Mouse (Mus musculus) layer of hippocampus, adult 2 months (tissue): Measurements from ENCODE around the gene Ankrd52. TPM values are rescaled to one million over a fixed set of nuclear protein-coding genes. Genes with fewer than 3 reads are reported as not detected.

Experiments
- DNase-seq, 2 experiments: peaks; one replicate each; pipeline ENCODE4 v3.0.0; 2022; ENCODE audit warnings: low spot score in 2 of 2
- H3K27ac ChIP-seq: fragments of 200-600 bp; 2 replicates; pipeline ENCODE4 v1.8.1; 2022
- H3K4me3 ChIP-seq: fragments of 200-600 bp; 2 replicates; pipeline ENCODE4 v1.8.1; 2022; ENCODE audit warnings: mild to moderate bottlenecking
- CTCF ChIP-seq: fragments of 200-600 bp; conservative IDR thresholded peaks from 2 replicates; pipeline ENCODE4 v1.8.1; 2022; ENCODE audit warnings: antibody characterized with exemption, mild to moderate bottlenecking, moderate library complexity
- total RNA-seq, 2 experiments: library from RNA; stranded (reverse); gene quantifications; 2 replicates each; pipeline ENCODE4 v1.2.3; 2021

Ankrd52 gene
- total RNA-seq, 2 experiments from 2014 or later = 50.6 to 51.6 TPM

GRCm38 (mm10) chr10:128372989-128373748 is 3.7 kb upstream of the Ankrd52 start:
- no peak for TF ChIP-seq CTCF
- no peak for DNase-seq
- Histone ChIP-seq H3K4me3 (no peak overlapping the region), H3K27ac (no peak overlapping the region)

- no peak for DNase-seq
- H3K27ac ChIP-seq = no peak overlapping the region
- peak; percentile 58 for TF ChIP-seq CTCF
- no peak overlapping the region for H3K4me3 ChIP-seq
Measured at GRCm38 (mm10) chr10:128374393-128374792, 2.5 kb upstream of the Ankrd52 start.

- Histone ChIP-seq H3K4me3 (peak overlapping the region; percentile 70), H3K27ac (peak overlapping the region; percentile 99)
- DNase-seq = no peak
- TF ChIP-seq CTCF = no peak
Measured at GRCm38 (mm10) chr10:128376099-128376454, 838 bp upstream of the Ankrd52 start.

GRCm38 (mm10) chr10:128377222-128377939 is 466 bp downstream of the Ankrd52 start:
- peak overlapping the region; percentile 99 for H3K27ac ChIP-seq
- peak overlapping the region; percentile 83 for H3K4me3 ChIP-seq
- 0 out of 2 replicates have a peak, but pooled peaks have one; percentile 5 for TF ChIP-seq CTCF
- DNase-seq = peak in 1 of 2 experiments; percentile 44

- H3K4me3 ChIP-seq = peak overlapping the region; percentile 83
- TF ChIP-seq CTCF = no peak
- H3K27ac ChIP-seq = peak overlapping the region; percentile 99
- no peak for DNase-seq
Measured at GRCm38 (mm10) chr10:128377940-128378448, 1.1 kb downstream of the Ankrd52 start.

GRCm38 (mm10) chr10:128378462-128378861 is 1.5 kb downstream of the Ankrd52 start:
- TF ChIP-seq CTCF = no peak
- DNase-seq = no peak
- Histone ChIP-seq H3K27ac (peak overlapping the region; percentile 99), H3K4me3 (peak overlapping the region; percentile 83)

GRCm38 (mm10) chr10:128379260-128379659 is 2.3 kb downstream of the Ankrd52 start:
- no peak for TF ChIP-seq CTCF

GRCm38 (mm10) chr10:128380565-128380964 is 3.6 kb downstream of the Ankrd52 start:
- no peak for TF ChIP-seq CTCF
- Histone ChIP-seq H3K4me3 (no peak overlapping the region), H3K27ac (no peak overlapping the region)
- no peak for DNase-seq

More at GRCm38 (mm10) chr10:128379260-128379659, 2.3 kb downstream of the Ankrd52 start:
- no peak for DNase-seq
- H3K27ac ChIP-seq = peak overlapping the region; percentile 5; the same call in 1 of the 2 replicates
- H3K4me3 ChIP-seq = peak overlapping the region; percentile 4; the same call in 1 of the 2 replicates

GRCm38 (mm10) chr10:128382482-128382881 is 5.6 kb downstream of the Ankrd52 start:
- no peak for DNase-seq
- TF ChIP-seq CTCF = no peak
- Histone ChIP-seq H3K4me3 (no peak overlapping the region), H3K27ac (no peak overlapping the region)

GRCm38 (mm10) chr10:128385902-128386301 is 9.0 kb downstream of the Ankrd52 start:
- H3K4me3 ChIP-seq = no peak overlapping the region
- no peak for TF ChIP-seq CTCF
- no peak overlapping the region for H3K27ac ChIP-seq
- no peak for DNase-seq

GRCm38 (mm10) chr10:128388941-128389340 is 12.0 kb downstream of the Ankrd52 start:
- no peak overlapping the region for H3K4me3 ChIP-seq
- TF ChIP-seq CTCF = no peak
- H3K27ac ChIP-seq = peak overlapping the region; percentile 32; the same call in 1 of the 2 replicates
- no peak for DNase-seq

- TF ChIP-seq CTCF = no peak
- DNase-seq = no peak
- Histone ChIP-seq H3K27ac (no peak overlapping the region; the same call in 1 of the 2 replicates), H3K4me3 (no peak overlapping the region)
Measured at GRCm38 (mm10) chr10:128389570-128389969, 12.7 kb downstream of the Ankrd52 start.

- no peak for TF ChIP-seq CTCF
- Histone ChIP-seq H3K4me3 (no peak overlapping the region), H3K27ac (no peak overlapping the region)
- DNase-seq = no peak
Measured at GRCm38 (mm10) chr10:128390366-128390765, 13.5 kb downstream of the Ankrd52 start.
